Mouse (Mus musculus): Measurements from ENCODE around the gene Flnb.

GRCm38 (mm10) chr14:7928362-7928761, 110.6 kb downstream of the Flnb start:
- TF ChIP-seq GATA1 (IDR thresholded peaks at IDR 0.05; ENCODE audit: borderline replicate concordance, low read length) (no peak), FLI1 (IDR thresholded peaks at IDR 0.05; ENCODE audit: low read length) (no peak)

Data from megakaryocyte, embryonic 14.5 days (primary cell).